Mouse (Mus musculus) heart, embryonic 11.5 days (tissue): Measurements from ENCODE around the gene Ostn. TPM values are rescaled to one million over a fixed set of nuclear protein-coding genes. Genes with fewer than 3 reads are reported as not detected.

Experiments used
- ATAC-seq: fragments of 200-750 bp; cut with Nextera tagmentation; replicated peaks from 2 replicates; pipeline ENCODE4 v1.8.0; 2017; ENCODE audit warnings: moderate library complexity; ENCODE audit not compliant: insufficient number of reproducible peaks, low FRiP score, low TSS enrichment
- H3K27ac ChIP-seq: fragments of 300-500 bp; sonication (generic); 2 replicates; pipeline ENCODE4 v1.5.1; 2014; ENCODE audit warnings: mild to moderate bottlenecking, low read depth, low read length
- H3K27me3 ChIP-seq: fragments of 300-500 bp; sonication (generic); 2 replicates; pipeline ENCODE4 v1.6.1; 2014; ENCODE audit warnings: mild to moderate bottlenecking, low read length, mixed read lengths; ENCODE audit not compliant: control insufficient read depth, insufficient read depth
- H3K36me3 ChIP-seq: fragments of 300-500 bp; sonication (generic); 2 replicates; pipeline ENCODE4 v1.6.1; 2014; ENCODE audit warnings: mild to moderate bottlenecking, low read length, moderate library complexity, mixed read lengths; ENCODE audit not compliant: control insufficient read depth, insufficient read depth
- H3K4me1 ChIP-seq: fragments of 300-500 bp; sonication (generic); 2 replicates; pipeline ENCODE4 v1.6.1; 2014; ENCODE audit warnings: low read length; ENCODE audit not compliant: control insufficient read depth, insufficient read depth
- H3K4me2 ChIP-seq: fragments of 300-500 bp; sonication (generic); 2 replicates; pipeline ENCODE4 v1.6.1; 2014; ENCODE audit warnings: mild to moderate bottlenecking, moderate library complexity
- H3K4me3 ChIP-seq: fragments of 300-500 bp; sonication (generic); 2 replicates; pipeline ENCODE4 v1.5.1; 2014; ENCODE audit warnings: low read depth, low read length
- H3K9ac ChIP-seq: fragments of 300-500 bp; sonication (generic); 2 replicates; pipeline ENCODE4 v1.6.1; 2014; ENCODE audit warnings: mild to moderate bottlenecking, low read depth, low read length, moderate library complexity
- H3K9me3 ChIP-seq: fragments of 300-500 bp; sonication (generic); replicated peaks from 2 replicates; pipeline ENCODE4 v1.6.1; 2016; ENCODE audit warnings: low read length; ENCODE audit not compliant: control insufficient read depth
- WGBS: fragments of 180-500 bp; shearing (Covaris S2); extraction: QIAGEN DNeasy Blood & Tissue Kit; methylation state at CpG from one replicate; pipeline ENCODE4 v1.1.7; 2014; ENCODE audit not compliant: insufficient replicate concordance; 5-methylcytosine and 5-hydroxymethylcytosine counted together
- polyA plus RNA-seq: library from polyadenylated mRNA; unstranded; fragments of >200 nt; fragmentation: Nextera tagmentation; extraction: Ambion mirVana; gene quantifications from 2 replicates; pipeline ENCODE4 v1.2.1, GENCODE M21; 2014

The Ostn gene
- polyA plus RNA-seq, 1 experiment from 2014 or later = not detected

DNA sequence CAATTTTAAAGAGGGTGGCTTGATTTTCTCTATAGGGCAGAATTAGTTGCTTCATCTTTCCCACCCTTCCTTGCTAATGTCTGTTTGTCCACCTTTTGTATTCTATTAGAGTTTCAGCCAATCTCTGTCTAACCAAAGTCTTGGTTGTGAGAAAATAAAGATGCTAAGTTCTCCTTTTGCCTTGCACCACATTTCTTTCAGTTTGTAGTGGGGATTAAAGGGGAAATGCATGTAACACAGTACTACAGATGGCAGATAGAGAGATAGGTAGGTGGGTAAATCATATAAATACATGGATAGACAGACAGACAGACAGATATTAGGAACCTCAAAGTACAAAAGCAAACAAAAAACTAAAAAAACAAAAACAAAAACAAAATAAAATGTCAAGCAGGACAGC is 69.3 kb downstream of the Ostn start:
- no peaks in the 10 kb centered on the region for H3K9me3 ChIP-seq
- H3K4me2 ChIP-seq = no peak overlapping the region
- no peak overlapping the region for H3K9ac ChIP-seq
- H3K4me3 ChIP-seq = no peak overlapping the region
- H3K36me3 ChIP-seq = no peaks in the 10 kb centered on the region
- ATAC-seq = no peak
- H3K4me1 ChIP-seq = no peaks in the 10 kb centered on the region
- no peaks in the 10 kb centered on the region for H3K27me3 ChIP-seq
- no peak overlapping the region for H3K27ac ChIP-seq

DNA sequence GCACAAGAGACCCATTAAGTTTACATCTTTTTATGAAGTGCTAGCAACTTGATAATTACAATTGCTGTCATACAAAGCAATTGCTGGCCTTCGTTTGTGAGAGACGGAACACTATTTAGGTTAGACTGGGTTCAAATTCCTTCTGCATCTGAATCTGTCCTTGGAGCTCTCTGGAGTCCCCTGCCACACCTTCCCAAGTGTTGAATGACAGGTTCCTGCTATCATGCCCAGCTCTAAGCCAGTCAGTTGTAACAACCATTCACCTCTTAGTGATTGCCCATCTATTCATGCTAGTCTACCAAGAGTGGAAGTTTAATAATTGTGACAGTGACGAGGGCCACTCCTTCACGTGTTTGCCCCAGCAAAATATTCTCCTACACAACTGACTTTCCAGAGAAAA is 74.9 kb downstream of the Ostn start:
- no peak for ATAC-seq
- WGBS = 68% methylated on average over 4 of the region's 4 CpGs
- Histone ChIP-seq H3K9ac (no peak overlapping the region), H3K4me3 (no peak overlapping the region), H3K27ac (no peak overlapping the region), H3K9me3 (no peaks in the 10 kb centered on the region), H3K4me1 (no peaks in the 10 kb centered on the region), H3K27me3 (no peaks in the 10 kb centered on the region), H3K36me3 (no peaks in the 10 kb centered on the region), H3K4me2 (no peak overlapping the region)

DNA sequence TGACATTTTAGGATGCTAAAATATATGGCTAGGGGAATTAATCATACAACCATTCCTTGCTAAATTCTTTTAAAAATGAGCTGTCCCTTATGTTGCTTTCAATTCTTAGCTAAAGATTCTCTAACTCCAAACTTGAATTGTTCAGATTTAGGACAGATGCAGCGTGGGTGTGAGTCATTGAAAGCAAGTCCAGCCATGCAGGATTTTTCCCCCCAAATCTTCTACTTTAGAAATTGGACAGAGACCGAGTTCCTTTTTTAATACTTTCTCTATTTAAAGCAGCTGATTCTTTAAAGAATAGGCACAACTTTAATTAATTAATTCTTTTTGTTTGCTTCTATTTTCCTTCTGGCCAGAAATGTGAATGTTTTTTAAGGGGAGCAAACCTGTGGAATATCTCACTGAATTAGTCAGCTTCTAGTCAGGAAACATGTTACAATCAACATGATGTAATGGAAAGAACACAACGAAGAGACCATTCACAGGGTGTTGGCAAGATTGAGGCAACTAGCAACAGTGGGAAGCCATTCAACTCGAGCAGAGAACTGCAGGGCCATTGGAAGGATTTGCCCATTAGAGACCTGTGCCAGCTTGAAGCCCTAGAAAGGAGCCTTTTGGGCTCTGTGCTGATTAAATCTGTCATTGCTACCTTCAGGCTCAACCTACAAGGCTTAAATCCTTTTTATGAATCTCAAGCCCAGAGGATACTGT is 77.8 kb downstream of the Ostn start:
- Histone ChIP-seq H3K4me3 (no peak overlapping the region), H3K27ac (no peak overlapping the region), H3K9ac (no peak overlapping the region), H3K4me2 (no peak overlapping the region), H3K27me3 (no peaks in the 10 kb centered on the region), H3K9me3 (no peaks in the 10 kb centered on the region), H3K4me1 (peaks cover 11% of the 10 kb centered on the region; the same call in 1 of the 2 replicates), H3K36me3 (no peaks in the 10 kb centered on the region)
- WGBS = 60% methylated on average over 4 of the region's 4 CpGs
- no peak for ATAC-seq

DNA sequence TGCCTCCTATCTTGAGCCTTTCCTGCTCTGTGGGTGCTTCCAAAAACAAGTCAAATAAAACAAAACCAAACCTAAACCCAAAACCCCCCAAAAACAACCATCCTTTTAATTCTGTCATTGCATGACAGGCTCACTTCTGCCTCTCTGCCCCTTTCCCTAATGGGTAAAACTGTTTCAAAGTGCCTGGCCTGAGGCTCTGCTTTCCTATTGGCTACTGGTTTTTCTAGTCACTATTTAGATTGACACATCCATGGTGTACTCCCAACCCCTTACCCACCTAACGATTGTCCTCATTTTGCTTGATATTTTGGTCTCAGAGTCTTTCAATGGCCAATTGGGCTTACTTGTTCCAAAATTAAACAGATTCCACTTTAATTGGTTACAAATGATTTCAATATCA is 78.4 kb downstream of the Ostn start:
- ATAC-seq = no peak
- 79% methylated on average over 1 of the region's 1 CpGs for whole genome bisulfite sequencing

DNA sequence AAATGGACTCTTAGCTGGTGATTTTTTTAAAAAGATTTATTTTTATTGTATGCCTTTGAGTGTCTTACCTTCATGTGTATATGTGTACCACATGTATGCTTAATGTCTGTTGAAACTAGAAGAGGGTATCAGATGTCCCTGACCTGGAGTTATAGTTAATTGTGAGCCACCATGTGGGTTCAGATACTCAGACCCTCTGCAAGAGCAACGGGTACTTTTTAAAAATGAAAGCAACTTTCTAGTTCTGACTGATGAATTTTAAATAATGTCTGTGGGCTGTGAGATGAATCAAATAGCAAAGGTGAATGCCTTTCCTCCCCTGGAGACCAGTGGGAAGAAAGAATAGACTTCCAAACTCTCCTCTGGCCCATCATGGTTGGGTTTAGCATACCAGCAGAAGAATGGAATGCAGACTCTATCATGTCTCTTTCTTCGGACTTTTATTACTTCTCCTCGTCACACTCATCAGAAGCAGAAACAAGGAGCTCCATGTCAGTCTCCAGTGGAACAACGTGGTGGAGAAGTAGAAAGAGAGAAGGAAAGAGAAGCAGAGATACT is 79.6 kb downstream of the Ostn start:
- H3K4me2 ChIP-seq = no peak overlapping the region
- WGBS = 68% methylated on average over 4 of the region's 4 CpGs
- no peak overlapping the region for H3K9ac ChIP-seq
- no peak overlapping the region for H3K27ac ChIP-seq
- no peaks in the 10 kb centered on the region for H3K36me3 ChIP-seq
- H3K9me3 ChIP-seq = no peaks in the 10 kb centered on the region
- H3K27me3 ChIP-seq = no peaks in the 10 kb centered on the region
- no peak for ATAC-seq
- no peak overlapping the region for H3K4me3 ChIP-seq
- peaks cover 18% of the 10 kb centered on the region for H3K4me1 ChIP-seq

More for the DNA sequence above, 78.4 kb downstream of the Ostn start:
- Histone ChIP-seq H3K27me3 (no peaks in the 10 kb centered on the region), H3K27ac (no peak overlapping the region), H3K4me2 (no peak overlapping the region), H3K4me1 (peaks cover 15% of the 10 kb centered on the region), H3K9ac (no peak overlapping the region), H3K9me3 (no peaks in the 10 kb centered on the region), H3K36me3 (no peaks in the 10 kb centered on the region), H3K4me3 (no peak overlapping the region)

DNA sequence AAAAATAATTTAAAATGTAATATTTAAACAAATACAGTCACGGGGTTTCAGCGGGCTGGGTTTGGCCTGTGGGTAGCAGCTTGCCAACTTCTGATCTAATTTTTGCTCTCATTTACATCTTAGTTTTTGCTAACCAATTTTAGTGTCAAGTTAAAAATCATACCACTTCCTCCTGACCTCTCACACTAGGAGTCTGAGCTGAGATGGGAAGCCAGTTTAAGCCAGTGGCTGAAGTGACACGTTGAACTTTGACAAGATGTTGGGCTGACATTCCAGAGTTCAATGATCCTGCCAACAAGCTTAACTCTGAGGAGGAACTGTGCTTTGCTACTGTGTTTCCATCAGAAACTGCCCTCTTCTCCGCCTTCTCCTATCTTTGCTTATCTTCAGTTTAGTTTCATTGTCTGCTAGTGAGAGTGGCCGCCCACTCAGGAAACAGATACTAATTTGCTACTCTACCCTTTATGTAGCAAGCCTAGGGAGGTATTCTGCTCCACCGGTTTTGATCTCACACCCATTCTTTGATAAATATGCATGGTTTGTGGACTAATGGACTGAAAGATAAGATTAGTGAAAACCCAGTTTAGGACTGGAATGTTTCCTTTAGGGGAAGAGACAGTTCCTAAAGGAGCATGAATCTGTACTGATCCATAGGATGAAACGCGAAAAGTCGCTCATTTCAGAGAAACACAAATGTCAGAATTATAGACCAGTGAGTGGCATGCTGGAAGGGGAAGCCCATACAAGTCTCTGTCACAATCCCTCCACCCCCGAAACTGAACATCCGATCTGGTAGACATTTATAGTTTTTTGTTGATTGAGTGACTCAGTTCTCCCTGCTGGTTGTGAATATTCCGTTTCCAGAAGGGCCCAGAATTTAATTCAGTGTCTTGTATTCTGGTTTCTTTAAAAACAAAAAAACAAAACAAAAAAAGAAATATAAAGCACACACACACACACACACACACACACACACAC is 80.6 kb downstream of the Ostn start:
- Histone ChIP-seq H3K4me2 (peak overlapping the region; percentile 82), H3K27me3 (no peaks in the 10 kb centered on the region), H3K36me3 (no peaks in the 10 kb centered on the region), H3K9me3 (no peaks in the 10 kb centered on the region), H3K9ac (0 out of 2 replicates have a peak overlapping the region, but pooled peaks have one; percentile 97), H3K4me3 (peak overlapping the region; percentile 85), H3K4me1 (peaks cover 18% of the 10 kb centered on the region), H3K27ac (peak overlapping the region; percentile 91; the same call in 1 of the 2 replicates)
- no peak for ATAC-seq
- WGBS = 37% methylated on average over 12 of the region's 12 CpGs

DNA sequence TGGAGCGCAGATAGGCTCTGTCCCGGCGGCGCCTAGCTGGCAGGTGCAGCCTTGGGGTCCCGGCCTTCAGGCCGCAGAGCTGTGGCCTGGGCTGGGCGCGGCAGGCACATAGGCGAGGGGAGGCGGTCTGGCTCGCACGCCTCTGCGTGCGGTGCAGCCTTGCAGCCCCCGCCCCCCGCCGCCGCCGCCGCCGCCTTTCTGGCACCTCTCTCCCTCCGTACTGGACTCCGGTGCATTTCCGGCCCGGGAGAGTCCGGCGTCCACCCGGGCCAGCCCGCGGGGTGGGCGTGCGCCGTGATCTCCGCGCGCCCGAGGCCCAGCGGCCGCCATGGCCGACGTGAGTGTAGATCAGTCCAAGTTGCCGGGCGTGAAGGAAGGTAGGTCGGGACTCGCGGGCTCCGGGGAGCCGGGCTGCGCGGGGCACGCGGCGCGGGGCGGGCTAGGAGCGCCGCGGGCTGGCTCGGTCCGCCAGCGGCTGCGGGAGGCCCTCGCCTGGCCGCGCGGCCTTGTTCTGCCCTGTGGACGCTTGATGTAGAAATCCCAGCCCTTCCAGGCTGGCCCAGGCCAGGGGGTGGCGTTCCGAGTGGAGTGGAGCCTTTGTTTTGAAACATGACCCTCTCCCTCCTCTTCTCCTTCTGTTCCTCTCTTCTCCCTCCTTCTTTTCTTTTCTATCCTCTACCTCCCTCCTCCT is 81.6 kb downstream of the Ostn start, which contains the start of gene Ccdc50:
Gene Ccdc50 (plus strand): TSS at position 109 of the 691 bp plus-strand sequence.
- H3K4me2 ChIP-seq = peak within 1 kb of the TSS; percentile 82
- ATAC-seq = peak; percentile 94
- H3K4me1 ChIP-seq = peaks cover 18% of the 10 kb centered on the region
- peak within 1 kb of the TSS; percentile 85 for H3K4me3 ChIP-seq
- peak within 1 kb of the TSS; percentile 91 for H3K27ac ChIP-seq
- no peaks in the 10 kb centered on the region for H3K36me3 ChIP-seq
- H3K27me3 ChIP-seq = no peaks in the 10 kb centered on the region
- peak within 1 kb of the TSS; percentile 97 for H3K9ac ChIP-seq
- WGBS = under 1% methylated on average over 66 of the region's 69 CpGs
- H3K9me3 ChIP-seq = no peaks in the 10 kb centered on the region
